Mouse (Mus musculus) frontal cortex, postnatal 25 days (tissue): Measurements from ENCODE around the gene Polr2f.

Source experiments
- DNase-seq, 2 experiments: peaks; one replicate each; pipeline ENCODE4 v3.0.0; 2022; ENCODE audit warnings: low spot score in 2 of 2

Gene Polr2f

DNA sequence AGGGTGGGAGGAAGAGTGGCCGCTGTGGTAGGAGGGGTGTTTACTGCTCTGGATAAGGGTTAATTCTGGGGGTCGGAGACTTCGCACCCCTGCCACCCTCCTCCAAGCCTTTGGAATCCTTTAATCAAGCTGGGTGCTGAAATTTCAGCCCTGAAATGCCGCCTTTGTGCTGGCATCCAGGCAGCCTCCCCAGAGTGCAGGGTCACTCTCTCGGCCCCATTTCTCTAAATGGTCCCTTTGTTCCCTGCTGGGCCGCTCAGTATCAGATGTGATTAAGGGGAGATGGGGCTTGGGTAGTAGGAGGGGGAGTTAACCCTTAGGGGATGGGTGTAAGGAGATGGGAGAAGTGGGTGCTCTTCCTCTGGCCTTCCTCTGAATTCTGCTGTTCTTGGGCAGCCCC, 11.9 kb downstream of the Polr2f start:
- DNase-seq = no peak

DNA sequence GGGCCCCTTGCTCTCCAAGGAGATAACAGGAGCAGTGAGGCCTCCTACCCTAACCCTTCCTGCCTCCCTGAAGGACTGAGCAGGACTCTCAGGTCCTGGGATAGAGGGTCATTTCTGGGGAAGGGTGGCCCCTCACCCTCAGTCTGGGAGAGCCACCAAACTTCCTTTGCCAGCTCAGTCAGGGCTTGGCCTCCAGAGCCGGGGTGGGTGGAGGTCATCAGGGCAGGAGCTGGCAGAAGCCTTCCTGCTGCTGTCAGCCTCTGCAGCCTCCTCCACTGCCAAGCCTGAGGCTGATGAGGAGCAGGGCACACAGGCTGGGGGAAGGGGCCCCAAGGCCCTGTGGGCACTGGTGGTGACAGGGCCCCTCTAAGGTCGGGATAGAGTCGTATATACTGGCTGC, 14.8 kb downstream of the Polr2f start:
- DNase-seq = no peak

DNA sequence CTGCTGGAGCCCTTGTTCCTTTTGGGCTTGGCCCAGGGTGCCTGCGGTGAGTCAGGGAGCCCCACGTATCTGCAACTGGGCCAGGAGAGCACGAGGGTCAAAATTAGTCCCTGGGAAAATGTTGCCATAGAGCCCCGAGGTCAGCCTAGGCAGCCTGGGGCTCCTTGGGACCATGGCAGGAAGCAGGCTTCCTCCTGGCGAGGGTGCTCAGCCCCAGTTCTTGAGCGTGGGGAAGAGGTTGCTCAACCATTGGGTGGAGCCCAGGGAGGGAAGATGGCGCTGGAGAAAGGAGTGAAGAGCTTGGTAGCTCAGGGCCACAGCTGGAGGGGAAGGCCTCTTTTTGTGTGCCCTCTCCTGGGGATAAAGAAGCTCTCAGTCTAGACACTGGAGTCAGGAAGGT, 21.5 kb downstream of the Polr2f start:
- no peak for DNase-seq

DNA sequence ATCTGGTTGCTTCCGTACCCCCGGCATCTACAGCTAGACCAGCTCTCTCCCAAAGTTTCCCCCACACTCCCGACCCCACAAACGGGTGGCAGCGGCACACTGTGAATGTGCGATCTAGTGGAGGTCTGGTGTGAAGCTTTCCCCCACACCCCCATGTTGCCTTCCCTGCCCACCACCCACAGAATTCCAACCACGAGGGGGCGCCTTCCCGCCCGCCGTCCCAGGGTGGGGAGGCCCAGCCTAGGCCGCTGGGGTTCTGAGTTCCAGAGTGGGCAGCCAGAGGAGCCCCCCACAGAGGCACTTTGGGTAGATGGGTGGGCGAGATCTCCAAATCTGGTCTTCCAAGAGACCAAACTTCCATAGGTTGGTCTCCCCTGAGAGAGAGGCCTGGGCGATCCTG, 22.0 kb downstream of the Polr2f start:
- no peak for DNase-seq

DNA sequence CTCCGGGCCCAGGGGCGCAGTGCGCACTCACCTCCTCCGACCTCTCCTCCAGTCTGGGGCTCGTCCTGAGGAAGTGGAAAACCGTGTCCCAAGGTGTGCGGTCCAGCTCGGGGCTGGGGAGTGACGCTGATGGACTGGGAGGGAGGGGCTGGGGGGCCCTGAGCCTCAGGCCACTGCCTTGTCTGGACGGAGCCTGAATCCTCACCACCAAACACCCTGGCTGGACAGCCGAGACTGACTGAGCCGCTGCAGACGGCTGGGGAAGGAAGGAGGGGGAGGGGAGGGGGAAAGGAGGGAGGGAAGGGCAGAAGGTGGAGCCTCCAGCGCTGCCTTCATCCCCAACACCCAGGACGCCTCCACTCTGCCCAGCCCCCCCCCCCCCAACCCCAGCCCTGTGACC, 23.4 kb downstream of the Polr2f start:
- DNase-seq = no peak

DNA sequence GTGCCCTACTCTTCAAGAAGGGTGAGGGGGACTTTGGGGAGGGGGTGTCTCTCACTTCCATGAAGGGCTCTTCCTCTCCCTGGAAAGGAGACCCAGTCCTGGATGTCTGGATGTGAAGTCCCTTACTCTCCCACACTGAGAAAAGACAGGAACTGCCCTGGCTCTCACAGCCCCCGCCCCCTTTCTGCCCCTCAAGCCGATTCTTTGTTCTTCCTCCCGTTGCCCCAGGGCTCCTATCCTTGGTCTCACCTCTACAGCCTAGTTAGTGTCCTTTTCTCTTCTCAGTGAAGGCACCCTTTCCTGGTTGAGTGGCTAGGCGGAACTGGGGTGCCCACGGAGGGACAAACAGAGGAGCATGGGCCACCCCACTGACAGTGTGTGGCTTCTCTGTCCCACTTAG, 24.3 kb downstream of the Polr2f start, which contains the start of gene Sox10:
Gene Sox10 (minus strand): TSS at position 101 of the 400 bp plus-strand sequence.
- no peak for DNase-seq

DNA sequence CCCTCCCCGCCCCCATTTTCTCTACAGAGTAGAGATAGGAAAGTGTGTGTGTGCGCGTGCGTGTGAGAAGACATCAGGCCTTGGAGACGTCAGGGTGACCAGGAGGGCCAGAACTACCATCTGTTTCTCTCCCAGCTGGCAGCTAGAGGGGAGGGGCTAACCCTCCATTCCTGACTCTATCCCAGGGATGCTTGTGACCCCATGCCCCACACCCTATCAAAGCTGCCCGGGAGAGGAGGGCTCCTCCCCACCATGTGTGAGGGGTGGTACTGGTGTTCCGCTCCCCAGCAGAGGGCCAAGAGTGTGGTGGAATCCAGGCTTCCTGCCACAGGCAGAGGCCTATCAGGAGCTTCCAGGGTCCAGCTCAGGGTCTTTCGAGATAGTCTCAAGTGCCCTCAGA, 25.9 kb downstream of the Polr2f start:
- no peak for DNase-seq

DNA sequence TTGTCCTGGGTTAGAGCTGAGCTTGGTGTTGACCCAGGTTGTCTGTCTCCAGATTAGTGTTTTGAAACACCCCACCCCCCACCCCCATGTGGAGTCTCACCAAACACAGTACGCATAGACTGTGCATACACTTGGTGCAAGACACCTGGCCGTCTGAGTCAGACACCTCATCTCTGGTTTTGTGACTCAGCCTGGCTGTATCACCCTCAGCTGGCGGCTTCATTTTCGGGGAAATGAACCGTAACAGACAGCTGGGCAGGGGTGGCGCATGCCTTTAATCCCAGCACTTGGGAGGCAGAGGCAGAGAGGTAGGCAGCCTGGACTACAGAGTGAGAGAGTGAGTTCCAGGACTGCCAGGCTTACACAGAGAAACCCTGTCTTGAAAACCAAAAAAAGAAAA, 36.1 kb downstream of the Polr2f start:
- DNase-seq = no peak

DNA sequence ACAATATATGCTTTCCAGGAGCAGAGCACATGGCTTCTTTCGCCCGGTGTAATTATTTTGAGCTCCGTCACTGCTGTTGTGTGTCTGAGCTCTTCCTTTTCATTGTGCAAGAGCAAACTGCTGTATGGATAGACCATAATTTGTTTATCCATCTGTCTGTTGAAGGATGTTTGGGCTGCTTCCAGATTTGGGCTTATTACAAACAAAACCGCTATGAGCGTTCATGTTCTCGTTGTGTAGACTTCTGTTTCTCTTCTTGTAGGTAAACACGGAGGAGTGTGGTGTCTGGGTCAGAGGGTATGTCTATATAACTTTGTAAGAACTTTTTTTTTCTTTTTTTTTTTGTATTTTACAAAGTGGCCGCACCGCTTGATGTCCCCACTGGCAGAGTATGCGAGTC, 44.4 kb downstream of the Polr2f start:
- DNase-seq = no peak

DNA sequence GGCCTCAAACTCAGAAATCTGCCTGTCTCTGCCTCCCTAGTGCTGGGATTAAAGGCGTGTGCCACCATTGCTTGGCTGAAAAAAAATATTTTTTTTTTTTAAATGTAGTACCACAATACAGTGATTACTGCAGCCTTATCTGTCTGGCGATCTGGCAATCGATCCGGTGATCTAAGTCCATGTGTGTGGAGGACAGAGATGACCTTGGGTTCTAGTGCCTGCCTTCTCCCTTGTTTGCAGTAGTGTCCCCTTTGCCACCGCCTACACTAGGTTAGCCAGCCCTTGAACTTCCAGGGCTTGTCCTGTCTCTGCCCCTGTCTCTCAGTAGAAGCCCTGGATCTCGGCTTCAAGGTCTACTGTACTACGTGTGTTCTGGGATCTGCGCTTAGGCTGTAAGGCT, 47.0 kb downstream of the Polr2f start:
- no peak for DNase-seq

DNA sequence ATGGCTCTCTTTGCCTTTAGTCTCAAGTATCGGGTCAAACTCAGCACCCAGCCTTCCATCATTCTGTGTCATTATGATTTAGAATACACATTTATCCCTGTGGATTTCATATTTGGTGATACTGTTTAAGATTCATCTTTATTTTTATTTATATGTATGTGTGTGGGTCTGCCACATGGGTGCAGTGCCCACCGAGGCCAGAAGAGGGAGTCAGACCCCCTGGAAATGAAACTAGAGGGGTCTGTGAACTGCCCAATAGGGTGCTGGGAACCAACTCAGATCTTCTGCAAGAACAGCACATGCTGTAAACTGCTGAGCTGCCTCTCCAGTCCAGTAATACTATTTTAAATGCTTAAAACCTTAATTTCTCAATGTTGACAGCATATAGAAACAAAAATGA, 50.6 kb downstream of the Polr2f start:
- DNase-seq = no peak

DNA sequence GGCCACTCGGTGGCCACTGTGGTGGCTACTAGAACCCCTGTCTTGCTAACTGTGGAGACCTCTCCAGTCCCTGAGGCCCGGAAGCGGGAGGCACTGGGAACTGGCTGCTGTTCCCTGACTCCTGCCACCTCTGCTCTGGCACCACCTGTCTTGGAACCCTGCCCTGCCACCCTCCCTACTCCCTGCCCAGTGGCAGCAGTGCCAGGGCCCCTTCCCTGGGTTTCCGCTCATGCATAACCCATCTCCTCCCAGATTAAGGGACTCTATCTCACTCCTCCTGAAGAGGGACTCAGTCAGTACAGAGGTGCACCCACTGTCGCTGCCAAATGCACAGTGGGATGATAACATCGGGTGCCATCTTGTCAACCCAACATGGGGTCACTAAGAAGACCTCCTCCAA, 51.6 kb downstream of the Polr2f start:
- DNase-seq = no peak

DNA sequence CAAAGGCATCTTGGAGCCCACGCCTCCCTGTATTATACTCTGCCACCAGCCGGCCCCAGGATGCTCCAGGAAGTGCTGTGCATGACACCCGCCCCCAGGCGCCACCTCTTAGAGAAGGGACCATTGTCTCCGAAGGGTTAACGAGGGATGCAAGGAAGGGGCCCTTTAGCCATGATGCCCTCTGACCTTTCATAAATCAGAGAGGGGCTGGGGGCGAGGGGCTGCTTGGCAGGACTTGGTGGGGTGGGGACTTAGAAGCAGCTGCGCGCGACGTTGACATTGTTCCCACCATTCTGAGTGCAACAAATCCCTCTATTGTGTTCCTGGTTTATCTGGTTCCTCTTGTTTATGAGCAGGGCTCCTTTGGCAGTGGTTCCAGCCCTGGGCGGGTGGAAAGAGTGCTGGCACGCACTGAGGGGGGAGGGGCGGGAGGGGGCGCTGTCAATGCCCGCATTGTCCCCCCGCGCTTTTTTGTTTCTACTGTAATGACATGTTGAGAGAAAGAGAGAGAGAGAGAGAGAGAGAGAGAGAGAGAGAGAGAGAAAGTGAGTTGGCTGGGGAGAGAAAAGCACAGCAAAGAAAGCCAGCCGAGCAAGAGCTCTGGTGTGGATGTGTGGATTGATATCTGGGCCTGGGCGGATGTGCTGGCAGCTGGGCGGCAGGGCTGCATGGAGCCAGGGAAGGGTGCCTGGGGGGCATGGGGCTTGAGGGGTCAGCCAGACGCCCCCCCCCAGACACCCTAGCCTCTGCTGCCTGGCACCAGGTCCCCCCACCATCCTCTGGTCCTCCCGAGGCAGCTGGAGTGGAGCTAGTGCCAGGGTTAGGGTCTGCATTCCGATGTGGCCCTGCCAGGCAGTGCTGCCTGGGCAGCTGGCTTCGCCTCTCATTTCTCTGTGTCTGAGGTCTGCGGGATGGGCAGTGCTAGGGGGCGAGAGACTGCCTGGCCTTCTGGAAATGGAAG, 52.4 kb downstream of the Polr2f start:
- no peak for DNase-seq

DNA sequence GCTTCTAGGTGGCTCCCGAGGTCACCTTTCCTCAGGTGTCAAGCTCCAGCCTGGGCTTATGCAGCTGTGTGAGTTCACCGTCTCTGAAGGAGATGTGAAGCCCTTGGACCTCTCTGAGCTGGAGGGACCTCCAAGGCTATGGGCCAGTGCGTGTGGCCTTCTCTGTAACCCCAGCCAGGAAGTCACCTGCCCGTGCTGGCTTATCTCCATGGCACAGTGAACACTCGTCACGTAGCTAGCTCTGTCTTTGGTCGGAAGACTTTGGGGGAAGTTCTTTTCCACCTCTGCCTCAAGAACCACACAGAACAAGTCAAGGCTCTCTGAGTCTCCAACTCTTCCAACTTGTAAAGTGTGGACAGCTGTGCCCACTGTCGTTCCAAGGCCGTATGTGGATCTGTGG, 53.2 kb downstream of the Polr2f start:
- no peak for DNase-seq

DNA sequence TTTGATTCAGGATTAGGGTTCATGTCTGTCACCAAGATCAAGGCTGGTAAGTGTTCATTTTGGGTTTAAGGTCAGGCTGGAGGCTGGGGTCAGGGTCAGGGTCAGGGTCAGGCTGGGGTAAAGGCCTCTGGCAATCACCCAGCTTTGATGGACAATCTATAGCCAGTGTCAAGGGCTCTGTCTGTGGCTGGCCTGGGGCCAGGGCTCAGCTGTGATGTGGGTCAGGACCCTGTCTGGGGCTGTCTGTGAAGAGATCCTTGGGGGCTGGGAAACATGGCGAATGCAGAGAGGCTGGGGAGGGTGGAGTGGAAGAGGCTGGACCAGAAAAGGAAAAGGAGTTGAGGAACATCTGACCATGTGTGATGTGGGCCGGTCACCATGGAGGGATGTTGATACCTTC, 54.1 kb downstream of the Polr2f start:
- DNase-seq = no peak

DNA sequence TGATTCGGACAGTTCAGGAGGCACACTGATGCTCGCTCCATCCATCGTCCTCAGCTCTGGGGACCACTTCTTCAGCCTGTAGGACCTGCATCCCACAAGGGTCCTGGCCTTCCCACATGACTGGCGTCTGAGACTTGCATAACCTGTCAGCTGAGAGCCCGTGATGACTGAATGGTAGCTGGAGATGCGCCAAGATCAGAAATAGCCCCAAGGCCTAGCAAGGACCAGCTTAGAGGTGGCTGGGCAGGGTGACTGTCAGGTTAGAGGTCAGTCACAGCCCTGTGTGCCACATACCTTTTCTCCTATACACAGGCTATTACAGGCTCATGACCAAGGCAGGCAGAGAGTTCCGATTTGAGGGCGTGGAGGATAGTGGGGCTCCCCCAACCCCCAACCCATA, 54.7 kb downstream of the Polr2f start:
- no peak for DNase-seq

DNA sequence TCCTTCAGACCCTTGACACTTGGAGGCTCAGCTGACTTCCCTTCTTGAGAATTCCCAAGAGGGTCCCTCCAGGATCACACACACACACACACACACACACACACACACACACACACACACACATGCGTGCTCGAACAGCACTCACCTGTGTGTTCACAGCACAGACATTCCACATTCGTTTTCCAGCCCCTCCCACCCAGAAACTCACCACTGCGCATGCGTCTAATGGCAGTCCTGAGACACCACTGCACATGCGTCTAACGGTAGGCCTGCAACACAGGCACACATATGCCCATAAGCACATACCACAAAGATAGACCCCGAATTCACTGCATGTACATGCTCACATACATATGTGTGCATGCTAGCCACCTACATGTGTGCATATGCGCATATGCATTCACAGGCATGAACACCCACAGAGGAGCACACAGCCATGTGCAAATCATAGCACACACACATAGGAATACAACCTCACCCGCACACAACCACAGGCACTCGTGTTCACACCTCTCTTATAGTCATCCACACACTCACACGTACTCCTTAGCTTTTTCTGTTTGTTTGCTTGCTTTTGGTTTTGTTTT, 58.7 kb downstream of the Polr2f start:
- DNase-seq = no peak
